In genomic region chr17:32382576-32382975, GRCm38 (mm10) we compare ENCODE assay signal across 13 mouse cellular contexts. TPM values are rescaled to one million over a fixed set of nuclear protein-coding genes. Genes with fewer than 3 reads are reported as not detected.
DNase-seq lines count a peak whose midpoint lies in the region; ATAC-seq and TF ChIP-seq lines count a peak whose summit lies in the region.
"Had no signal": no experiment of that assay in that cellular context is flagged by ENCODE, and none has a peak within 500 bp of the region (broad histone marks: within the 10 kb centered on the region; RNA-seq: fewer than 3 reads in every experiment).

No protein-coding gene starts in this region.

- no peaks in the 10 kb centered on the region for H3K9me3 ChIP-seq in midbrain, postnatal 0 days (ENCODE audit: low read length)
- no peaks in the 10 kb centered on the region for H3K9me3 ChIP-seq in midbrain, embryonic 10.5 days (replicated peaks)
- H3K9me3 ChIP-seq: heart, embryonic 13.5 days had no signal

- H3K4me2 ChIP-seq in midbrain, postnatal 0 days (ENCODE audit: low read depth, low read length, poor library complexity, severe bottlenecking), result no peak overlapping the region
- H3K4me2 ChIP-seq: heart, embryonic 13.5 days had no signal

- ATAC-seq in midbrain, postnatal 0 days (ENCODE audit: low FRiP score), result peak; percentile 47
- ATAC-seq: Patski had no signal

- no peak overlapping the region for H3K27ac ChIP-seq in midbrain, postnatal 0 days (ENCODE audit: low read depth, low read length)
- no peak overlapping the region for H3K27ac ChIP-seq in midbrain, embryonic 10.5 days (replicated peaks)

- no peak overlapping the region for H3K9ac ChIP-seq in midbrain, postnatal 0 days (replicated peaks; ENCODE audit: low read length, poor library complexity, severe bottlenecking)

- no peaks in the 10 kb centered on the region for H3K4me1 ChIP-seq in midbrain, postnatal 0 days (ENCODE audit: insufficient read depth, low read length)
- peaks cover 4% of the 10 kb centered on the region; the same call in 1 of the 2 replicates for H3K4me1 ChIP-seq in midbrain, embryonic 10.5 days

- 88% methylated on average over 7 of the region's 7 CpGs for WGBS in midbrain, postnatal 0 days
- WGBS in midbrain, embryonic 10.5 days, result 94% methylated on average over 7 of the region's 7 CpGs

- DNase-seq in gastrocnemius, adult 18-20 months (ENCODE audit: low spot score), result peak; percentile 52
- DNase-seq in gastrocnemius, adult 8-10 months (ENCODE audit: low spot score in 2 of 2), result no peak
- peak; percentile 87 for DNase-seq in midbrain, postnatal 0 days (ENCODE audit: low spot score)
- DNase-seq in midbrain, embryonic 10.5 days (ENCODE audit: low spot score), result no peak
- peak; percentile 84 for DNase-seq in cerebellum, adult 9-11 months
- DNase-seq in heart, adult 9 months (ENCODE audit: low spot score in 2 of 2), result peak; percentile 29 to 50
- no peak for DNase-seq in urinary bladder, postnatal 25 days (ENCODE audit: low spot score)
- DNase-seq in kidney, postnatal 10 days, result no peak

- H3K36me3 ChIP-seq in midbrain, postnatal 0 days (ENCODE audit: insufficient read depth, low read length), result peaks cover 53% of the 10 kb centered on the region
- H3K36me3 ChIP-seq in midbrain, embryonic 10.5 days, result peaks cover 44% of the 10 kb centered on the region

- no peaks in the 10 kb centered on the region for H3K27me3 ChIP-seq in midbrain, postnatal 0 days (ENCODE audit: insufficient read depth, low read length)
- H3K27me3 ChIP-seq in midbrain, embryonic 10.5 days (ENCODE audit: low read depth, poor library complexity, severe bottlenecking), result peaks cover 4% of the 10 kb centered on the region; the same call in 1 of the 2 replicates
- H3K27me3 ChIP-seq: heart, embryonic 13.5 days; Patski had no signal

- no peak for TF ChIP-seq CTCF in midbrain, postnatal 0 days (IDR thresholded peaks at IDR 0.05)

- H3K4me3 ChIP-seq in midbrain, postnatal 0 days (ENCODE audit: low read depth, low read length), result no peak overlapping the region
- no peak overlapping the region for H3K4me3 ChIP-seq in midbrain, embryonic 10.5 days
- H3K4me3 ChIP-seq: heart, embryonic 13.5 days had no signal

RNA-seq across cellular contexts. Expression of gene Wiz, which starts 6.7 kb away (rescaled TPM):
- 10 to 100 TPM; 13.1 to 14.5 TPM for total RNA-seq in gastrocnemius, adult 18-20 months (2021)
- total RNA-seq in gastrocnemius, adult 8-10 months (2022), result 10 to 100 TPM; 13.5 to 14.1 (median 13.6) TPM
- total RNA-seq in midbrain, postnatal 0 days (2014; rRNA removed), result 53.9 and 68.0 TPM in 2 replicates
- 40.8 and 41.3 TPM in 2 replicates for polyA plus RNA-seq in midbrain, postnatal 0 days (2015; fragmentation: Nextera tagmentation; extraction: Ambion mirVana)
- polyA plus RNA-seq in midbrain, embryonic 10.5 days (2016; fragmentation: Nextera tagmentation; extraction: Ambion mirVana), result 22.3 and 25.6 TPM in 2 replicates

RNA-seq across cellular contexts. Expression of gene Rasal3, which starts 20.8 kb away (rescaled TPM):
- under 1 TPM; 0.09 to 0.85 TPM for total RNA-seq in gastrocnemius, adult 18-20 months (2021)
- total RNA-seq in gastrocnemius, adult 8-10 months (2022), result not detected
- 3.8 and 4.6 TPM in 2 replicates for total RNA-seq in midbrain, postnatal 0 days (2014; rRNA removed)
- 0.63 and 0.80 TPM in 2 replicates for polyA plus RNA-seq in midbrain, postnatal 0 days (2015; fragmentation: Nextera tagmentation; extraction: Ambion mirVana)
- 0.40 and 0.42 TPM in 2 replicates for polyA plus RNA-seq in midbrain, embryonic 10.5 days (2016; fragmentation: Nextera tagmentation; extraction: Ambion mirVana)
- polyA plus RNA-seq: C2C12, Patski had no signal

RNA-seq across cellular contexts. Expression of gene Akap8l, which starts 32.2 kb away (rescaled TPM):
- total RNA-seq in gastrocnemius, adult 18-20 months (2021), result 10 to 100 TPM; 29.2 to 30.6 TPM
- total RNA-seq in gastrocnemius, adult 8-10 months (2022), result 10 to 100 TPM; 29.4 to 41.8 (median 37.5) TPM
- total RNA-seq in midbrain, postnatal 0 days (2014; rRNA removed), result 69.9 and 83.6 TPM in 2 replicates
- 113 and 117 TPM in 2 replicates for polyA plus RNA-seq in midbrain, postnatal 0 days (2015; fragmentation: Nextera tagmentation; extraction: Ambion mirVana)
- 90.2 and 106 TPM in 2 replicates for polyA plus RNA-seq in midbrain, embryonic 10.5 days (2016; fragmentation: Nextera tagmentation; extraction: Ambion mirVana)

RNA-seq across cellular contexts. Expression of gene Pglyrp2, which starts 41.4 kb away (rescaled TPM):
- total RNA-seq in gastrocnemius, adult 18-20 months (2021), result not detected
- not detected for total RNA-seq in gastrocnemius, adult 8-10 months (2022)
- total RNA-seq in midbrain, postnatal 0 days (2014; rRNA removed), result not detected in 2 replicates
- polyA plus RNA-seq in midbrain, postnatal 0 days (2015; fragmentation: Nextera tagmentation; extraction: Ambion mirVana), result not detected in 2 replicates
- polyA plus RNA-seq in midbrain, embryonic 10.5 days (2016; fragmentation: Nextera tagmentation; extraction: Ambion mirVana), result 0.07 TPM in 1 of 2 replicates, not detected in the other
- total RNA-seq: left cerebral cortex, postnatal 25 days had no signal
- polyA plus RNA-seq: C2C12; lung, embryonic 16.5 days; Patski had no signal

Comparison
In these comparisons a context has a peak if more than half of its experiments do, and no peak if none do; other contexts are left out.
1. DNase-seq: peak in gastrocnemius, adult 18-20 months (single experiment), midbrain, postnatal 0 days (single experiment), cerebellum, adult 9-11 months (single experiment) and heart, adult 9 months (2 of 2); none in gastrocnemius, adult 8-10 months (0 of 2), midbrain, embryonic 10.5 days (single experiment), urinary bladder, postnatal 25 days (single experiment) and kidney, postnatal 10 days (single experiment).